Mouse (Mus musculus) MEL (cell line): ENCODE measurements around the gene Lrrc29. TPM values are rescaled to one million over a fixed set of nuclear protein-coding genes. Genes with fewer than 3 reads are reported as not detected.
A peak's percentile ranks its signal among the peaks of the same experiment; 100 is the strongest.

Source experiments
- DNase-seq: peaks from one replicate; pipeline ENCODE4 v3.0.0; 2011; ENCODE audit warnings: low read depth, low spot score
- H3K27ac ChIP-seq: 2 replicates; pipeline ENCODE4 v1.5.1; 2012; ENCODE audit warnings: low read depth, mild to moderate bottlenecking, control low read depth, low read length, moderate library complexity; ENCODE audit not compliant: control insufficient read depth
- H3K27me3 ChIP-seq, 2 experiments: fragments of 150-350 bp in 1 of 2; sonication (generic) in 1 of 2; 2 replicates each; pipeline ENCODE4 v1.6.1; 2012; ENCODE audit warnings: low read length in 2 of 2, mild to moderate bottlenecking in 2 of 2, improper control_type of control experiment in 1 of 2, moderate library complexity in 1 of 2; ENCODE audit not compliant: insufficient read depth in 2 of 2, control insufficient read depth in 1 of 2
- H3K36me3 ChIP-seq, 2 experiments: 2 replicates each; pipeline ENCODE4 v1.6.1; 2012 to 2014; ENCODE audit warnings: low read length in 2 of 2, improper control_type of control experiment in 1 of 2, inconsistent platforms in 1 of 2, mild to moderate bottlenecking in 1 of 2; ENCODE audit not compliant: insufficient read depth in 2 of 2, control insufficient read depth in 1 of 2
- H3K4me1 ChIP-seq, 2 experiments: fragments of 150-350 bp in 1 of 2; sonication (generic) in 1 of 2; 2 replicates each; pipeline ENCODE4 v1.6.1; 2012; ENCODE audit warnings: low read length in 2 of 2, improper control_type of control experiment in 1 of 2, mild to moderate bottlenecking in 1 of 2; ENCODE audit not compliant: insufficient read depth in 2 of 2, control insufficient read depth in 1 of 2
- H3K4me3 ChIP-seq, 2 experiments: fragments of 150-350 bp in 1 of 2; sonication (generic) in 1 of 2; 2 replicates each; pipeline ENCODE4 v1.5.1; 2012; ENCODE audit warnings: low read depth in 2 of 2, low read length in 2 of 2, mild to moderate bottlenecking in 2 of 2, moderate library complexity in 2 of 2, control low read depth in 1 of 2, improper control_type of control experiment in 1 of 2; ENCODE audit not compliant: control insufficient read depth in 1 of 2, insufficient read depth in 1 of 2
- H3K79me2 ChIP-seq: 2 replicates; pipeline ENCODE4 v1.6.1; 2012; ENCODE audit warnings: mild to moderate bottlenecking, low read length, moderate library complexity; ENCODE audit not compliant: control insufficient read depth, poor library complexity, insufficient read depth
- H3K9ac ChIP-seq: 2 replicates; pipeline ENCODE4 v1.6.1; 2012; ENCODE audit warnings: low read depth, mild to moderate bottlenecking, control low read depth, low read length, moderate library complexity; ENCODE audit not compliant: control insufficient read depth, poor library complexity, severe bottlenecking
- H3K9me3 ChIP-seq: fragments of 150-350 bp; sonication (generic); replicated peaks from 2 replicates; pipeline ENCODE4 v1.6.1; 2012; ENCODE audit warnings: mild to moderate bottlenecking, low read length, improper control_type of control experiment, moderate library complexity; ENCODE audit not compliant: insufficient read depth
- EP300 ChIP-seq, 2 experiments: IDR thresholded peaks; 2 replicates each; pipeline ENCODE4 v1.6.1; 2011; ENCODE audit warnings: improper control_type of control experiment in 2 of 2, low read length in 2 of 2, low read depth in 1 of 2, mild to moderate bottlenecking in 1 of 2
- HCFC1 ChIP-seq: IDR thresholded peaks from 2 replicates; pipeline ENCODE4 v1.6.1; 2012; ENCODE audit warnings: low read depth, mild to moderate bottlenecking, inconsistent platforms, low read length, improper control_type of control experiment, moderate library complexity
- MAX ChIP-seq: IDR thresholded peaks from 2 replicates; pipeline ENCODE4 v1.6.1; 2011; ENCODE audit warnings: low read length, improper control_type of control experiment
- MAZ ChIP-seq: IDR thresholded peaks from 2 replicates; pipeline ENCODE4 v1.6.1; 2012; ENCODE audit warnings: low read depth, mild to moderate bottlenecking, inconsistent platforms, low read length, improper control_type of control experiment
- MEF2A ChIP-seq: IDR thresholded peaks from 2 replicates; pipeline ENCODE4 v1.6.1; 2014; ENCODE audit warnings: low read depth, mild to moderate bottlenecking, inconsistent platforms, low read length, improper control_type of control experiment; ENCODE audit not compliant: poor library complexity, insufficient replicate concordance, severe bottlenecking; ENCODE audit errors: extremely low read depth
- MXI1 ChIP-seq: IDR thresholded peaks from 2 replicates; pipeline ENCODE4 v1.6.1; 2011; ENCODE audit warnings: mild to moderate bottlenecking, low read depth, low read length, improper control_type of control experiment
- NRF1 ChIP-seq: IDR thresholded peaks from 2 replicates; pipeline ENCODE4 v1.6.1; 2014; ENCODE audit warnings: low read depth, mild to moderate bottlenecking, inconsistent platforms, low read length, improper control_type of control experiment, moderate library complexity; ENCODE audit not compliant: poor library complexity, insufficient read depth, severe bottlenecking
- POLR2AphosphoS5 ChIP-seq: IDR thresholded peaks from 2 replicates; pipeline ENCODE4 v1.6.1; 2012; ENCODE audit warnings: low read depth, borderline replicate concordance, mild to moderate bottlenecking, inconsistent platforms, low read length, moderate library complexity, mixed read lengths
- SMC3 ChIP-seq: IDR thresholded peaks from 2 replicates; pipeline ENCODE4 v1.6.1; 2011; ENCODE audit warnings: low read depth, low read length, improper control_type of control experiment
- UBTF ChIP-seq: IDR thresholded peaks from 2 replicates; pipeline ENCODE4 v1.6.1; 2012; ENCODE audit warnings: low read depth, mild to moderate bottlenecking, inconsistent platforms, low read length, improper control_type of control experiment, moderate library complexity, borderline replicate concordance; ENCODE audit not compliant: insufficient read depth
- ZKSCAN1 ChIP-seq: IDR thresholded peaks from 2 replicates; pipeline ENCODE4 v1.6.1; 2012; ENCODE audit warnings: low read depth, mild to moderate bottlenecking, inconsistent platforms, low read length, improper control_type of control experiment, moderate library complexity
- ZMIZ1 ChIP-seq: IDR thresholded peaks from 2 replicates; pipeline ENCODE4 v1.6.1; 2012; ENCODE audit warnings: low read depth, mild to moderate bottlenecking, inconsistent platforms, low read length, improper control_type of control experiment, moderate library complexity
- ZNF384 ChIP-seq: IDR thresholded peaks from 2 replicates; pipeline ENCODE4 v1.6.1; 2012; ENCODE audit warnings: low read depth, mild to moderate bottlenecking, inconsistent platforms, low read length, improper control_type of control experiment
- polyA plus RNA-seq, 2 experiments: library from polyadenylated mRNA; stranded (reverse) in 1 of 2; unstranded in 1 of 2; fragments of >175 nt in 1 of 2; fragments of >200 nt in 1 of 2; gene quantifications; 2 replicates each; pipeline versions ENCODE4 v1.2.1 to v1.2.4; 2012; ENCODE audit warnings: low replicate concordance in 2 of 2, low read depth in 1 of 2; ENCODE audit not compliant: insufficient read length in 2 of 2, insufficient read depth in 1 of 2, missing spikeins in 1 of 2
- total RNA-seq: library from RNA; depleted of rRNA; stranded (reverse); fragments of 300-350 nt; gene quantifications from 2 replicates; pipeline ENCODE4 v1.2.3, GENCODE M21; 2012

Lrrc29 gene
- total and polyA plus RNA-seq, 3 experiments = 2.6 to 6.1 TPM; not detected in 1

DNA sequence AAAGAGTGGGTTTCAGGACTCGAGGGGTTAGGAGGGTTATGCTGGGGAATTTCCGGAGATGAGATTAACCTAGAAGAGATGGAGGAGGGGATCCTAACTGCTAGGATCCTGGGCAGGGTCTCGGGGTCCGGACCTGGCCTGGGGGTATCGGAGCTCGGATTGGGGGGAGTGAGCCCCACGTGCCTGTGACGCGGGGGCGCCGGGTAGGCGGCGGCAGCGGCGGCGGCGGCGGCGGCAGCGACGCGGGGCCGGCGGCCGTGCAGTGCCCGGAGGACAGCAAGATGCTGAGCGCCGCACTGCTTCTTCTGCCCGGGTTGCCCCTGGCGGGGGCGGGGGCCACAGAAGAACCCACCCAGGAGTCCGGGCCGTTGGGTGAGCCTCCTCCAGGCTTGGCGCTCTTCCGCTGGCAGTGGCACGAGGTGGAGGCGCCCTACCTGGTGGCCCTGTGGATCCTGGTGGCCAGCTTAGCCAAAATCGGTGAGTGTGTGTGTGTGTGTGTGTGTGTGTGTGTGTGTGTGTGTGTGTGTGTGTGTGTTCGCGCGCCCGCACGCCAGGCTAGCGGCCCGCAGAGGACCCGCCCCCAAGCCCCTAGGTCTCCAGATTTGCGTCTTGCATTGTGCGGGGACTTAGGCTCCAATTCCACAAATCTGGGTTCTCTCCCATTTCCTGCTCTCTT is 23.2 kb upstream of the Lrrc29 start:
- H3K9me3 ChIP-seq = no peaks in the 10 kb centered on the region
- H3K27me3 ChIP-seq = peaks cover 5 to 11% of the 10 kb centered on the region in 2 experiments; a peak in 3 of 4 replicates
- peak overlapping the region; percentile 52 to 57 for H3K4me3 ChIP-seq
- TF ChIP-seq ZNF384 (no peak), UBTF (no peak), POLR2AphosphoS5 (no peak), SMC3 (no peak), MAZ (no peak), MEF2A (no peak), ZMIZ1 (no peak), MXI1 (no peak), EP300 (IDR thresholded peaks at IDR 0.05; ENCODE audit: low read depth in 1 of 2, low read length in 2 of 2) (no peak), HCFC1 (no peak)
- H3K79me2 ChIP-seq = peaks cover 4% of the 10 kb centered on the region; the same call in 1 of the 2 replicates
- no peak for DNase-seq
- peak overlapping the region; percentile 69 for H3K9ac ChIP-seq
- H3K27ac ChIP-seq = no peak overlapping the region
- H3K36me3 ChIP-seq = peaks cover 0 to 15% of the 10 kb centered on the region in 2 experiments; a peak in 2 of 4 replicates
- H3K4me1 ChIP-seq = peaks cover 8 to 25% of the 10 kb centered on the region in 2 experiments

DNA sequence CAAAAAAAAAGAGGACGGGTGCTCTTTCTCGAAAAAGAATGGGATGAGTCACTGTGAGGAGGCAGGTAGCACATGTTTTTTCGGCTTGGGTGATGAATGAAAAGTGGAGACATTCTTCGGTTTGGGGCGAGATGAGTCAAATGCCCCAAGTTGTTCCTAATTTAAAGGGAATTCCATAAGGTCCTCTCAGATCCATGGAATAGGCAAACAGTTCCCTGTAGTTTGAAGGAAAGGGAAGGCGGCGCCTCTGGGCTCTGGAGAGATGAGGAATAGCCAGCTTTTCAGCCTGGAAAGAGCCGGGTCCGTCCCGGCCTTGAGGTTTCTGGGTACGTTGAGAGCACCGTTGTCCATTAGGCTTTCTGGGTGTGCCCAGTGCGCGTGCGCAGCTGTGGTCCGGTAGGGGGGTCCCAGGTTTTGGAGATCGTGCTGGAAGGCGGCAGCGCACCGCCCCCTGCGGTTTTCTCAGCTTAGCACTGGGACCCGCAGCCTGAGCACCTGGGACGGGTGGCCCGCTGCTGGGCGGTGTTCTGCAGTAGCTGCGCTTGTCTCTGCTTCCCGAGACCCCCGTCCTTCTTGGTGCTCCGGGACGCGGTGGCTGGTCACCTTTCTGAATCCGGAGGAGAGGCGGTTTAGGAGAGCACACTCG is 22.5 kb upstream of the Lrrc29 start, which contains the start of gene Slc9a5:
Gene Slc9a5, plus strand, starts transcription at position 394 of the 646 bp plus-strand sequence.
- H3K79me2 ChIP-seq = peaks cover 4% of the 10 kb centered on the region; the same call in 1 of the 2 replicates
- no peak for TF ChIP-seq ZKSCAN1
- no peak for TF ChIP-seq MAX
- peak; percentile 77 for TF ChIP-seq NRF1
- TF ChIP-seq, all 39 proteins: peak for 1
- Histone ChIP-seq H3K4me3 (peak within 1 kb of the TSS; percentile 86 to 93), H3K27me3 (peaks cover 5 to 11% of the 10 kb centered on the region in 2 experiments; a peak in 3 of 4 replicates), H3K36me3 (peaks cover 0 to 16% of the 10 kb centered on the region in 2 experiments; a peak in 2 of 4 replicates), H3K9me3 (no peaks in the 10 kb centered on the region), H3K27ac (peak within 1 kb of the TSS; percentile 21; the same call in 1 of the 2 replicates), H3K4me1 (peaks cover 8 to 31% of the 10 kb centered on the region in 2 experiments), H3K9ac (peak within 1 kb of the TSS; percentile 74)
- peak; percentile 46 for DNase-seq
